ENCODE assay signal across 19 mouse cellular contexts in genomic region chr2:108796816-108797581, GRCm38 (mm10).
"Had no signal": no experiment of that assay in that cellular context is flagged by ENCODE, and none has a peak within 500 bp of the region (broad histone marks: within the 10 kb centered on the region; RNA-seq: fewer than 3 reads in every experiment).

No protein-coding gene starts in this region.

- H3K9ac ChIP-seq: limb, embryonic 12.5 days; liver, embryonic 14.5 days; neural tube, embryonic 15.5 days had no signal

- H3K4me1 ChIP-seq: limb, embryonic 12.5 days; megakaryocyte, embryonic 14.5 days; neural tube, embryonic 15.5 days had no signal

- H3K36me3 ChIP-seq: limb, embryonic 12.5 days; neural tube, embryonic 15.5 days had no signal

- H3K27me3 ChIP-seq: limb, embryonic 12.5 days; megakaryocyte, embryonic 14.5 days; neural tube, embryonic 15.5 days had no signal

- H3K9me3 ChIP-seq: limb, embryonic 12.5 days; megakaryocyte, embryonic 14.5 days; neural tube, embryonic 15.5 days had no signal

- H3K27ac ChIP-seq: kidney, postnatal 0 days; limb, embryonic 12.5 days; liver, embryonic 14.5 days; neural tube, embryonic 15.5 days; stomach, postnatal 0 days had no signal

- DNase-seq: kidney, adult 9 months; kidney, postnatal 36 days; layer of hippocampus, adult 9-11 months; liver; lung, adult 2 months; lung, postnatal 36 days; right cerebral cortex, adult 18-20 months; right cerebral cortex, postnatal 25 days; thymus, postnatal 14 days had no signal

- H3K4me2 ChIP-seq: limb, embryonic 12.5 days; midbrain, embryonic 11.5 days; neural tube, embryonic 15.5 days had no signal

- ATAC-seq: lung, postnatal 0 days; midbrain, embryonic 16.5 days had no signal

- H3K4me3 ChIP-seq: limb, embryonic 12.5 days; megakaryocyte, embryonic 14.5 days; myocyte; neural tube, embryonic 15.5 days had no signal
